Mouse (Mus musculus): Measurements from ENCODE around the gene 1700069L16Rik.

The 1700069L16Rik gene

GRCm38 (mm10) chr5:113735023-113735344, 10.4 kb upstream of the 1700069L16Rik start:
- DNase-seq (ENCODE audit: extremely low spot score, low read depth, low spot score), result no peak

GRCm38 (mm10) chr5:113734376-113734775, 9.8 kb upstream of the 1700069L16Rik start:
- no peak for DNase-seq (ENCODE audit: extremely low spot score, low read depth, low spot score)

GRCm38 (mm10) chr5:113732182-113732581, 7.6 kb upstream of the 1700069L16Rik start:
- no peak for DNase-seq (ENCODE audit: extremely low spot score, low read depth, low spot score)

GRCm38 (mm10) chr5:113731174-113731573, 6.6 kb upstream of the 1700069L16Rik start:
- DNase-seq (ENCODE audit: extremely low spot score, low read depth, low spot score), result no peak

- no peak for DNase-seq (ENCODE audit: extremely low spot score, low read depth, low spot score)
Measured at GRCm38 (mm10) chr5:113730641-113731121, 6.1 kb upstream of the 1700069L16Rik start.

GRCm38 (mm10) chr5:113728691-113729090, 4.1 kb upstream of the 1700069L16Rik start:
- DNase-seq (ENCODE audit: extremely low spot score, low read depth, low spot score), result no peak

GRCm38 (mm10) chr5:113728011-113728410, 3.4 kb upstream of the 1700069L16Rik start:
- no peak for DNase-seq (ENCODE audit: extremely low spot score, low read depth, low spot score)

GRCm38 (mm10) chr5:113727238-113727637, 2.7 kb upstream of the 1700069L16Rik start:
- no peak for DNase-seq (ENCODE audit: extremely low spot score, low read depth, low spot score)

- DNase-seq (ENCODE audit: extremely low spot score, low read depth, low spot score), result no peak
Measured at GRCm38 (mm10) chr5:113726618-113727017, 2.0 kb upstream of the 1700069L16Rik start.

GRCm38 (mm10) chr5:113725417-113725816, 845 bp upstream of the 1700069L16Rik start:
- no peak for DNase-seq (ENCODE audit: extremely low spot score, low read depth, low spot score)

GRCm38 (mm10) chr5:113723567-113724237, 870 bp downstream of the 1700069L16Rik start:
- DNase-seq (ENCODE audit: extremely low spot score, low read depth, low spot score), result no peak

- no peak for DNase-seq (ENCODE audit: extremely low spot score, low read depth, low spot score)
Measured at GRCm38 (mm10) chr5:113722224-113723013, 2.2 kb downstream of the 1700069L16Rik start.

- DNase-seq (ENCODE audit: extremely low spot score, low read depth, low spot score), result no peak
Measured at GRCm38 (mm10) chr5:113719221-113719661, 5.3 kb downstream of the 1700069L16Rik start.

- DNase-seq (ENCODE audit: extremely low spot score, low read depth, low spot score), result peak; percentile 85
Measured at GRCm38 (mm10) chr5:113716581-113717388, 7.8 kb downstream of the 1700069L16Rik start.

GRCm38 (mm10) chr5:113712861-113713260, 11.7 kb downstream of the 1700069L16Rik start:
- no peak for DNase-seq (ENCODE audit: extremely low spot score, low read depth, low spot score)

- DNase-seq (ENCODE audit: extremely low spot score, low read depth, low spot score), result no peak
Measured at GRCm38 (mm10) chr5:113703803-113704585, 20.6 kb downstream of the 1700069L16Rik start.

- no peak for DNase-seq (ENCODE audit: extremely low spot score, low read depth, low spot score)
Measured at GRCm38 (mm10) chr5:113700388-113701023, 24.1 kb downstream of the 1700069L16Rik start.

GRCm38 (mm10) chr5:113694415-113694814, 30.2 kb downstream of the 1700069L16Rik start:
- peak; percentile 44 for DNase-seq (ENCODE audit: extremely low spot score, low read depth, low spot score)

GRCm38 (mm10) chr5:113694000-113694399, 30.6 kb downstream of the 1700069L16Rik start:
- no peak for DNase-seq (ENCODE audit: extremely low spot score, low read depth, low spot score)

- no peak for DNase-seq (ENCODE audit: extremely low spot score, low read depth, low spot score)
Measured at GRCm38 (mm10) chr5:113693196-113693755, 31.3 kb downstream of the 1700069L16Rik start.
